Mouse (Mus musculus): ENCODE results near the gene Psph.

GRCm38 (mm10) chr5:129759929-129760480 lies 27.2 kb downstream of the Psph start:
- no peak for TF ChIP-seq CTCF (IDR thresholded peaks at IDR 0.05; ENCODE audit: borderline replicate concordance, control insufficient read depth, extremely low read depth, insufficient read depth, low read length, poor library complexity)
- no peak for TF ChIP-seq POLR2A (IDR thresholded peaks at IDR 0.05; ENCODE audit: control insufficient read depth, extremely low read depth, insufficient read depth, low read length, poor library complexity)
